Mouse (Mus musculus) spleen, embryonic (tissue): Measurements from ENCODE around the gene Gm17455.

Source experiments
- CTCF ChIA-PET: fragments of 350-600 bp; sonication (Branson Sonifier 250); formaldehyde crosslinking; loops from one replicate; lab custom pipeline; 2022; lab: Charles Lee

Gm17455 gene

DNA sequence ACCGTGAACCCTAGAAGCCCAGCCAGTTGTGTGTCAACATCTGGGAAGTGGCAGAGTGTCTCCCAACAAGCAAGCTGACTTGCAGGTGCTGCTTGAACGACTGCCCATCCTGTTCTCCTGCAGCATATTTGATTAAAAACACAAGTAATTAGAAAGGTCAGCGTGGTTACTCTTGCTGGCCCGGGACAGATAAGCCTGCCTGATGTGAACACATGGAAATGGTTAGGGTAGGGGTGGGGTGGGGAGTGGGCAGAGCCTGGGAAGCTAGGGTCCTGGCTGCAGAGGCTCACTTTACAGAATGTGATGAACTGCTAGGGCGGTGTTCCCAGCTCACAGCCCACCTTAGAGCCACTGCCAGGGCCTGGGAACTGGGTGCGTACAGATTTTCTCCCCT lies 26.0 kb upstream of the Gm17455 start:
- CTCF ChIA-PET: no interaction called here

DNA sequence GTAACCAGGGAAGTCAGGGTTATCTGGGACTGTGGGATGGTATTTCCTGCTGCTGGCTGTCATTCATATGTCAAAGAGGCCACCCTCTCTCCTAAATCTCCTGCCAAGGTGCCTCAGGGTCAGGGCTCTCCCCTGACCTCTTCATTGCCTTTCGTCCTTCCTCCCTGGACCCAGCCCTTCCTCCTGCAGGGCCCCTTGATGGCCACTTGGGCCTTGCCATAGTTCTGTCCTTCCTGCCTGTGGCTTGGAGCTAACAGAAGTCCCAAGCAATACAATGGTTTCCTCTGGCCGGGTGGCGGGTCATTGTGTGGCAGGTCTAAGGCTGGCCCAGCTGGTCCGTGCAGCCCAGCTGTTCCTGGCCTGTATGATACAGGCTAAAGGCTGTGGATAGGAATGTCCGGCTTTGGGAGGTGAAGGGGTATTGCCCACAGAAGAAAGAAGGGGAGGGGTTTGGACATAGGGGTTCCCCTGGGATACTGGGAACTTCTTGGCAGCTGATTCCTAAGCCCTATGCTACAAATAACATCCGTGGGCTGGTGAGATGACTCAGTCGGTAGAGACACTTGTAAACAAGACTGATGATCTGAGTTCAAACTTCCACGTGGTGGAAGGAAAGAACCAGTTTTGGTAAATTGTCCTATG lies 25.5 kb upstream of the Gm17455 start:
- CTCF ChIA-PET: interaction anchor here (1.0 kb wide), 1 partner anchor 24 kb away, joined by 3 read pairs; no protein-coding TSS in a partner anchor

- CTCF ChIA-PET: interaction anchor here (1.1 kb wide), 1 partner anchor 1097 kb away, joined by 16 read pairs; no protein-coding TSS in a partner anchor
Measured at GRCm38 (mm10) chr10:60376704-60377103, 22.8 kb upstream of the Gm17455 start.

DNA sequence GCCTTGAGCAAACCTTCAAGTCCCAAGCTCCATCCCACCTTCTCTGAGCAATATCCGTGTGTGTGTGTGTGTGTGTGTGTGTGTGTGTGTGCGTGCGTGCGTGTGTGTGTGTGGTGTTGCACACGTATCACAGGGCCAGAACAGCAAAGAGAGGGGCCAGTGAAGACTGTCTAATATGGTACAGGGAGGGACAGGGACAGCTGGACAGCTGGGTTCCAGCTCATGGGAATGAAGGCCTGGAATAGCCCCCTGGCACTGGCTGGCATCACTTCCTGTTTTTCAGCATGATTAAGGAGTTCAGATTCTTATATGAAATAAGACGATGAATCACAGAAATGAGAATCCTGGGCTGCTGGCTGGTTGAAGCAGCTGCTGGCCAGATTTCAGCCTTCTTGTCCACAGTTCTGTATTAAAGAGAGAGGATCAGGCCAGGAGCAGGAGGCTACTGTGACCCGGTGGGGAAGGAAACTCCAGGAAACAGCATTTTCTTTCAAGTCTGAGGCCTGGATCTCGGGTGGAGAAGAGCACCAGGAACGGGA lies 20.0 kb upstream of the Gm17455 start:
- CTCF ChIA-PET: interaction anchor here (0.6 kb wide), 2 partner anchors 20 to 65 kb away, joined by 3 to 9 read pairs; no protein-coding TSS in a partner anchor

- CTCF ChIA-PET: no interaction called here
Measured at GRCm38 (mm10) chr10:60380229-60380628, 19.3 kb upstream of the Gm17455 start.

DNA sequence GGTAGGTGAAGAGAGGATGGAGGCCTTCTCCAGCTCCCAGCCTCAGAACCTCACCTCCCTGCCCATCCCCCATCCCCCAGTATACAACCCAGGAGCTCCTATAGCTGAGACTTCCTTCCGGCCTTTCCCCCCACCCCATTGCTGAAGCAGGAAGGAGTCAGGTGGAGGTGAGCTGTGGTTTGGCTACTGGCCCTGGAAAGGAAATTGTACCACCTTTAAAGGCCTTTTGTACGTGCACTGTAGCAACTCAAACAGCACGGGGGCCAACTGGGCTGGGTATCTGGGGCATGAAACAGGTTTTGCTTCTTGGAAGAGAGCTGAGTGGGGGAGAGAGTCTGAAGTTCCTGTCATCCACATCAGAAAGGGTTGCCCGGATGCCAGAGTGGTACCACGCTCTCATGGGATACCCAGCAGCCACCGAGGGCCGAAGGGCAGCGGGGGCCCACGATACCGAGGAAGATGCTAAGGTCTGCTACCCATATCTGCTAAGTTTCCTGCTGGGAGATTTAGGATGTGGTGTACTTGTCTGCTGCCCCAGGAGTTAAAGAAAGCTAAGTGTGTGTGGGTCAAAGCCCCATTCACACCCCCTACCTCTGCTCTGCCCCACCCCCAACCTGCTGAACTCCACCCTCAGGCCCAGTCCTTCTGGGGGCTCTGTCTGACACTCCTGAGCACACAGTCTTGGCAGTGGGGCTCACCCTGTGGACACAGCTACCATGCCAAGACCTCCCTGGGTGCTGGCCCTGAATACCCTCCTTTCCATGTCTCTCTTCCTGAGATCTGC lies 18.2 kb upstream of the Gm17455 start:
- CTCF ChIA-PET: interaction anchor here (0.5 kb wide), 1 partner anchor 482 kb away, joined by 3 read pairs; no protein-coding TSS in a partner anchor

GRCm38 (mm10) chr10:60388332-60388731 lies 11.2 kb upstream of the Gm17455 start:
- CTCF ChIA-PET: interaction anchor here (0.7 kb wide), 2 partner anchors 16 to 144 kb away, joined by 3 to 12 read pairs; no protein-coding TSS in a partner anchor

DNA sequence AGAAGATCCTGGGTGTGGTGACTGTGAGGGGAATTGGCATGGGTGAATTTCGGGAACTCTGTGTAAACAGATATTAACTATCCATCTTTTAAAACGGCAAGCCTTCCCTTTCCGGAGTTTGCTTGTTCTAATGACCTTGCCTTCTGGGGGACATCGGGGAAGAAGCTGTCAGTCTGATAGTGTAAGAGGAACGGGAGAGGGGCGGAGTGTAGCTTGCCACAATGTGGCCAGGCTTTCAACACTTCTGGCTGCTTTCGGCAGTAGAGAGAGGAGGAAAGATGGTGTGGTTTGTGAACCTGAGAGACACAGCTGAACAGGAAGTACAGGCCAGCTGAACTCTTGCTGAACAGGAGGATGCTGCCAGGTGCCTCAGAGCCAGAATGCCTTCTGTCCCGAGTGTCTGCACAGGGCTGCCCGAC lies 10.1 kb upstream of the Gm17455 start:
- CTCF ChIA-PET: interaction anchor here (0.5 kb wide), 1 partner anchor 371 kb away, joined by 4 read pairs; no protein-coding TSS in a partner anchor

DNA sequence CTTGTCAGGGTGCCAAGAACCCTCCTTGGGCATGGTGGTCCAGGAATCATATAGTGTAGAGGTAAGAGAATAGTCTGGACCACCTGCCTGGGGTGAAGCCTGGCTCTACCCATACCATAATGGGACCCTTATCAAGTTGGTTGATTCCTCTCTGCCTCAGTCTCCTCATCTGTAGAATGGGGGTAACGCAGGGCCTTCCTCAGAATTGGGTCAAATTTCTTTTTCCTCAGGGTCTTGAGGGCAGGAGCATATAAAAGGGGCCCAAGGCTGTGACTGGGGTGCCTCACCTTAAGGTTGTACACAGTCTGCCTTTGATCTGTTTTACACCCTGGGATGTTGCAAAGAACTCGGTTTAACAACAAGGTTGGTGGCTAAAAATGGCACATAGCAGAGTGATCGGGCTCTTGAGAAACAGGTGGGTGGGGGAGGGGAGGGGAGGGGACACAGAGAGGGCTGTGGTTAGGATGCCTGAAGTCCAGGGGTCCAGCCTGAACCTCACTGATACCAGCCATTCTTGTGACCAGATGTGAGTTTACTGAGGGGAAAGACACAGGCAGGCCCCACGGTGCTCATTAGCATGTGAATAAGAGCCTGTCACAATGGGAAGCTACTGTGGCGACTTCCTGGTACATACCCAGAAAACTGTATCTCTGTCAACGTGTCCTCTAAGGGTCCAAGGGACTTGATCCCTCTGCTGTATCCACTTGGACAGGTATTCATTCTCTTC lies 9.2 kb upstream of the Gm17455 start:
- CTCF ChIA-PET: interaction anchor here (0.8 kb wide), 1 partner anchor 39 kb away, joined by 3 read pairs; no protein-coding TSS in a partner anchor

DNA sequence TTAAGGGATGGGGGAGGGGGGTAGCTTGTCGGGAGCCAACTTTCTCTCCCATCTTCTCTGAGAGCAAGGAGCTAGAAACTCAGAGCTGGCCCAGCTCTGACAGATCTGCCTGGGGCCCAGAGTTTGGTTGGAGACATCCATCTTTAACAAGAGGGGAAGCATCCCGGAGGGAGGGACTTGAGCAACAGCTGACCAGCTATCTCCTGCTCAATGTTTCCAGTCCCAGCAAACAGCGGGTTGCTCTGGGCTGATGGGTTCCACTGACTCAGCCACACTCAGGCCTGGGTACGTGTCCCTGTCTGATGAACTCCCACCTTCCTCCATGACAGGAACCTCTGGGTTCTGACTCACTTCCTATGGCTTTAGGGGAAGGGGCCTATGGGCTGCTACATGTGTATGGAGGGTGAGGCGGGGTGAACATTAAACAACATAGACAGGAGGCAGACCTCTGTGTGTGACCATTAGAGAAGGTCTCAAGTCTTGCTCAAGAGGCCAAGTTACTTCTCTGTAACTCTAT lies 8.6 kb upstream of the Gm17455 start:
- CTCF ChIA-PET: interaction anchor here (0.8 kb wide), 1 partner anchor 40 kb away, joined by 3 read pairs; no protein-coding TSS in a partner anchor

GRCm38 (mm10) chr10:60391661-60392060 lies 7.9 kb upstream of the Gm17455 start:
- CTCF ChIA-PET: no interaction called here

- CTCF ChIA-PET: no interaction called here
Measured at GRCm38 (mm10) chr10:60394936-60395335, 4.6 kb upstream of the Gm17455 start.

DNA sequence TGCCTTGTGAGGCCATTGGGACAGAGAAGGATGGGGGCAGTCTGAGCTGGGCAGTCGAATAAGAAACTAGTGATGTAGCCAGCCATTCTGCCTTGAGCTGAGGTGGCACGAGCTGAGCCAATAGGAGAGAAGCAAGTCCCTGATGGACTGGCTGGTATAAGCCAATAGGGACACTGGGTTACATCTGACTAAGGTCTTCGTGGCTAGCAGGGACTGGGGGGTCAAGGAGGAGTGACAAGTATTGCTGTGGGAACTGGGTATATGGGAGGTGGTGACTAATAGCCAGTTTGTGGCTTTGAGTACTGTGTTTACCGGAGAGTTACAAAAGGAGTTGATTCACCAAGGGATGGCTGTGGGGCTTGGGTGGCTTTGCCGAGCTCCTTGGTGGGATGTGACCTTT lies 3.9 kb upstream of the Gm17455 start:
- CTCF ChIA-PET: interaction anchor here (0.6 kb wide), 1 partner anchor 1936 kb away, joined by 10 read pairs; no protein-coding TSS in a partner anchor

DNA sequence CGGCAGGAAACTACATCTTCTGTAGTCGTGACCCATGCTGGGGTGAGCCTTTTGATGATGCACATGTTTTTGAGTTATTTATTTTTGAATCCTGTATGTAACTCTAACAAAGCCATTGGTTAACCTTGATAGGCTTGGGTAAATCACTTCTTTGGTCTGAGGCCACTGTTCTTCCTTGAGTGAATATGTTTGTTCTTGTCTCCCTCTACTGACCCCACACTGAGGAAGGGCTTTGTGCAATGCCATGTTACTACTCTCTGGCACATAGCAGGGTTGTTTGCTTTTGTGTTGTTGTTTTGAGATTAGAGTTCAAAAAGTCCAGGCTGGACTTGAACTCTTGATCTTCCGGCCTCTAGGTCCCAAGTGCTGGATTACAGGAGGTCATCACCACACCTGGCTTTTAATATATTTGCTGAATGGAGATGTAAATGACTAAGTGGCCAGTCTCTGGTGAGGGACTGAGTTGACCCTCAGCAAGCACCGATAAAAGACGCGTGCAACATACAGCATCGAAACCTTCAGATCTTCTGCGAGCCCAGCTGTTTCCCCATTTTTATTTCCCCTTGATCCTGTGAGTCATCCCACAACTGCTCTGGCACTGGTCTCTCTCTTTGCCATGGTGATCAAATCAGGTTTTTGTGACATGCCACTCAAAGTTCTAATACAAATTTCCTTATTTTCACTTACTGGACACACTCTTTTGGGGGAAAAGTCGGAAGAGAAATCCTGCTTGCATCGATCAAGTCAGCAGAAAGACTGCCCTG lies 1.3 kb upstream of the Gm17455 start:
- CTCF ChIA-PET: no interaction called here

GRCm38 (mm10) chr10:60400507-60401295 lies 1.2 kb downstream of the Gm17455 start:
- CTCF ChIA-PET: interaction anchor here (0.6 to 0.8 kb wide), 2 partner anchors 14 to 104 kb away, joined by 3 to 4 read pairs; no protein-coding TSS in a partner anchor

GRCm38 (mm10) chr10:60405460-60406177 lies 6.1 kb downstream of the Gm17455 start:
- CTCF ChIA-PET: no interaction called here

DNA sequence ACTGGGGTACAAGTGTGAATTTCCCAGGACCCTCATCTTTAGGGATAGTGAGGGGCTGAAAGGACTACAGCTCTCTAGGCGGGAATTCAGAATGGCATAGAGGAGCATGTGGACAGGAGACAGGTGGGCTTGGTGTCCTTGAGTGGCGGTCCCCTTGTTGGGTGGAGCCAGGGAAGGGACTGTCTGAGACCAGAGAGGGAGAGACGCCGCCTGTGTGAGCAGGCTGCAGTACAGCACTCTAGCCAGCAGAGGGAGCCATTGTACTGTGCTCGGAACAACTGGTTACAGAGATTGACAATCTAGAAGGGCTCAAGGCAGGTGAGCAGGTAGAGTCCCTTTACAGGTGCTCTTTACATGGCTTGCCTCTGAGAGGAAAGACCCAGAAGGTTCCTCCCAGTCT lies 8.3 kb downstream of the Gm17455 start:
- CTCF ChIA-PET: interaction anchor here (0.7 kb wide), 1 partner anchor 61 kb away, joined by 3 read pairs; no protein-coding TSS in a partner anchor

GRCm38 (mm10) chr10:60411794-60412193 lies 12.3 kb downstream of the Gm17455 start:
- CTCF ChIA-PET: no interaction called here

DNA sequence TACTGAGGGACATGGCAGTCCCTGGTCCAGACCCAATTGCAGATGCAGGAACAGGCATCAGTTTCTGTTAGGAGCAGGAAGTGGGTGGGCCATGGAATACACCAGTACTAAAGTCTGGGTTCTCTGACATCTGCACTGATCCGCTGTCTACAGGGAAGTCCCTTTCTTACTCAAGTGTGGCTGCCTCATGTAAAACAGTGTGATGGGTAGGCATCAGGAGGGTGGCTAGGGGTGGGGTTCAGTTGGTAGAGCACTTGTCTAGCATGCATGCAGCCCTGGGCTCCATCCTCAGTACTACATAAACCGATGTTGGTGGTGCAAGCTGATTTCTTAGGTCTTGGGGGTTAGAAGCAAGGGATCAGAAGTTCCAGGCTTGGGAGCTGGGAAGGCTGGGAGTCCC lies 14.2 kb downstream of the Gm17455 start:
- CTCF ChIA-PET: no interaction called here
